Mouse (Mus musculus): ENCODE results near the gene Entpd1. TPM values are rescaled to one million over a fixed set of nuclear protein-coding genes. Genes with fewer than 3 reads are reported as not detected.

Entpd1 gene
- polyA plus RNA-seq, 1 experiment from 2014 or later: 8.9 TPM

- Histone ChIP-seq H3K27ac (no peak overlapping the region), H3K27me3 (no peaks in the 10 kb centered on the region), H3K9ac (no peak overlapping the region), H3K36me3 (no peaks in the 10 kb centered on the region), H3K4me2 (no peak overlapping the region), H3K4me3 (no peak overlapping the region), H3K4me1 (replicated peaks) (peaks cover 7% of the 10 kb centered on the region), H3K9me3 (replicated peaks) (no peaks in the 10 kb centered on the region)
- WGBS: 75% methylated on average over 7 of the region's 7 CpGs
- no peak for ATAC-seq (replicated peaks; ENCODE audit: insufficient number of reproducible peaks, insufficient read depth, low FRiP score, low read depth)
Measured at GRCm38 (mm10) chr19:40665778-40666177, 53.6 kb downstream of the Entpd1 start.

GRCm38 (mm10) chr19:40667111-40667510, 54.9 kb downstream of the Entpd1 start:
- 70% methylated on average over 6 of the region's 6 CpGs for WGBS
- Histone ChIP-seq H3K4me2 (no peak overlapping the region), H3K27me3 (no peaks in the 10 kb centered on the region), H3K9ac (no peak overlapping the region), H3K36me3 (no peaks in the 10 kb centered on the region), H3K9me3 (replicated peaks) (no peaks in the 10 kb centered on the region), H3K4me3 (no peak overlapping the region), H3K27ac (no peak overlapping the region), H3K4me1 (replicated peaks) (peaks cover 7% of the 10 kb centered on the region)
- ATAC-seq (replicated peaks; ENCODE audit: insufficient number of reproducible peaks, insufficient read depth, low FRiP score, low read depth): no peak

- no peak overlapping the region for H3K4me2 ChIP-seq
- H3K4me3 ChIP-seq: no peak overlapping the region
- H3K4me1 ChIP-seq (replicated peaks): peaks cover 15% of the 10 kb centered on the region
- no peaks in the 10 kb centered on the region for H3K36me3 ChIP-seq
- H3K27me3 ChIP-seq: no peaks in the 10 kb centered on the region
- WGBS: 80% methylated on average over 5 of the region's 5 CpGs
- no peak for ATAC-seq (replicated peaks; ENCODE audit: insufficient number of reproducible peaks, insufficient read depth, low FRiP score, low read depth)
- H3K27ac ChIP-seq: no peak overlapping the region
- no peaks in the 10 kb centered on the region for H3K9me3 ChIP-seq (replicated peaks)
- no peak overlapping the region for H3K9ac ChIP-seq
Measured at GRCm38 (mm10) chr19:40675329-40675728, 63.2 kb downstream of the Entpd1 start.

- Histone ChIP-seq H3K27ac (peak overlapping the region; percentile 63; the same call in 1 of the 2 replicates), H3K27me3 (no peaks in the 10 kb centered on the region), H3K4me3 (no peak overlapping the region), H3K4me1 (replicated peaks) (peaks cover 15% of the 10 kb centered on the region), H3K4me2 (peak overlapping the region; percentile 50), H3K36me3 (no peaks in the 10 kb centered on the region), H3K9ac (no peak overlapping the region), H3K9me3 (replicated peaks) (no peaks in the 10 kb centered on the region)
- 49% methylated on average over 6 of the region's 6 CpGs for WGBS
- ATAC-seq (replicated peaks; ENCODE audit: insufficient number of reproducible peaks, insufficient read depth, low FRiP score, low read depth): no peak
Measured at GRCm38 (mm10) chr19:40678087-40678486, 65.9 kb downstream of the Entpd1 start.

- peak; percentile 64; the same call in 1 of the 2 replicates for ATAC-seq (replicated peaks; ENCODE audit: insufficient number of reproducible peaks, insufficient read depth, low FRiP score, low read depth)
- 0 out of 2 replicates have a peak overlapping the region, but pooled peaks have one; percentile 8 for H3K4me3 ChIP-seq
- no peaks in the 10 kb centered on the region for H3K9me3 ChIP-seq (replicated peaks)
- H3K4me1 ChIP-seq (replicated peaks): peaks cover 15% of the 10 kb centered on the region
- H3K9ac ChIP-seq: no peak overlapping the region
- WGBS: 19% methylated on average over 17 of the region's 17 CpGs
- H3K36me3 ChIP-seq: no peaks in the 10 kb centered on the region
- peak overlapping the region; percentile 50 for H3K4me2 ChIP-seq
- peak overlapping the region; percentile 63 for H3K27ac ChIP-seq
- H3K27me3 ChIP-seq: no peaks in the 10 kb centered on the region
Measured at GRCm38 (mm10) chr19:40678532-40679307, 66.6 kb downstream of the Entpd1 start.

- ATAC-seq (replicated peaks; ENCODE audit: insufficient number of reproducible peaks, insufficient read depth, low FRiP score, low read depth): no peak
- 94% methylated on average over 3 of the region's 3 CpGs for WGBS
- no peaks in the 10 kb centered on the region for H3K9me3 ChIP-seq (replicated peaks)
- no peak overlapping the region for H3K4me2 ChIP-seq
- no peak overlapping the region for H3K4me3 ChIP-seq
- H3K27ac ChIP-seq: no peak overlapping the region
- H3K36me3 ChIP-seq: no peaks in the 10 kb centered on the region
- H3K9ac ChIP-seq: no peak overlapping the region
- no peaks in the 10 kb centered on the region for H3K27me3 ChIP-seq
- H3K4me1 ChIP-seq (replicated peaks): peaks cover 15% of the 10 kb centered on the region
Measured at GRCm38 (mm10) chr19:40679632-40680031, 67.5 kb downstream of the Entpd1 start.

GRCm38 (mm10) chr19:40684124-40684523, 72.0 kb downstream of the Entpd1 start:
- no peaks in the 10 kb centered on the region for H3K9me3 ChIP-seq (replicated peaks)
- no peak for ATAC-seq (replicated peaks; ENCODE audit: insufficient number of reproducible peaks, insufficient read depth, low FRiP score, low read depth)
- 86% methylated on average over 1 of the region's 1 CpGs for WGBS
- no peak overlapping the region for H3K4me2 ChIP-seq
- peaks cover 4% of the 10 kb centered on the region; the same call in 1 of the 2 replicates for H3K4me1 ChIP-seq (replicated peaks)
- no peak overlapping the region for H3K9ac ChIP-seq
- H3K4me3 ChIP-seq: no peak overlapping the region
- no peak overlapping the region for H3K27ac ChIP-seq
- H3K27me3 ChIP-seq: no peaks in the 10 kb centered on the region
- no peaks in the 10 kb centered on the region for H3K36me3 ChIP-seq

GRCm38 (mm10) chr19:40684566-40684965, 72.4 kb downstream of the Entpd1 start:
- WGBS: 82% methylated on average over 7 of the region's 7 CpGs
- no peaks in the 10 kb centered on the region for H3K36me3 ChIP-seq
- no peaks in the 10 kb centered on the region for H3K9me3 ChIP-seq (replicated peaks)
- no peak overlapping the region for H3K27ac ChIP-seq
- ATAC-seq (replicated peaks; ENCODE audit: insufficient number of reproducible peaks, insufficient read depth, low FRiP score, low read depth): no peak
- 0 out of 2 replicates have a peak, but pooled peaks cover 2% of the 10 kb centered on the region for H3K4me1 ChIP-seq (replicated peaks)
- H3K27me3 ChIP-seq: no peaks in the 10 kb centered on the region
- H3K9ac ChIP-seq: no peak overlapping the region
- no peak overlapping the region for H3K4me3 ChIP-seq
- H3K4me2 ChIP-seq: no peak overlapping the region

- Histone ChIP-seq H3K4me1 (replicated peaks) (0 out of 2 replicates have a peak, but pooled peaks cover 2% of the 10 kb centered on the region), H3K4me3 (no peak overlapping the region), H3K36me3 (no peaks in the 10 kb centered on the region), H3K4me2 (no peak overlapping the region), H3K27ac (no peak overlapping the region), H3K9me3 (replicated peaks) (no peaks in the 10 kb centered on the region), H3K9ac (no peak overlapping the region), H3K27me3 (no peaks in the 10 kb centered on the region)
- WGBS: 72% methylated on average over 4 of the region's 4 CpGs
- ATAC-seq (replicated peaks; ENCODE audit: insufficient number of reproducible peaks, insufficient read depth, low FRiP score, low read depth): no peak
Measured at GRCm38 (mm10) chr19:40687291-40687927, 75.2 kb downstream of the Entpd1 start.

- Histone ChIP-seq H3K27ac (no peak overlapping the region), H3K9me3 (replicated peaks) (no peaks in the 10 kb centered on the region), H3K4me1 (replicated peaks) (no peaks in the 10 kb centered on the region; the same call in 1 of the 2 replicates), H3K27me3 (no peaks in the 10 kb centered on the region), H3K36me3 (no peaks in the 10 kb centered on the region), H3K4me2 (no peak overlapping the region), H3K9ac (no peak overlapping the region), H3K4me3 (no peak overlapping the region)
- 73% methylated on average over 7 of the region's 7 CpGs for WGBS
- no peak for ATAC-seq (replicated peaks; ENCODE audit: insufficient number of reproducible peaks, insufficient read depth, low FRiP score, low read depth)
Measured at GRCm38 (mm10) chr19:40693201-40693600, 81.0 kb downstream of the Entpd1 start.

- WGBS: 90% methylated on average over 6 of the region's 6 CpGs
- no peaks in the 10 kb centered on the region; the same call in 1 of the 2 replicates for H3K4me1 ChIP-seq (replicated peaks)
- no peaks in the 10 kb centered on the region for H3K27me3 ChIP-seq
- no peak overlapping the region for H3K4me2 ChIP-seq
- H3K27ac ChIP-seq: no peak overlapping the region
- no peaks in the 10 kb centered on the region for H3K36me3 ChIP-seq
- no peak overlapping the region for H3K4me3 ChIP-seq
- no peak overlapping the region for H3K9ac ChIP-seq
- H3K9me3 ChIP-seq (replicated peaks): no peaks in the 10 kb centered on the region
- no peak for ATAC-seq (replicated peaks; ENCODE audit: insufficient number of reproducible peaks, insufficient read depth, low FRiP score, low read depth)
Measured at GRCm38 (mm10) chr19:40696116-40696515, 84.0 kb downstream of the Entpd1 start.

Measured in heart, embryonic 15.5 days (tissue).